Mouse (Mus musculus): ENCODE measurements around the gene Qtrt2. TPM values are rescaled to one million over a fixed set of nuclear protein-coding genes. Genes with fewer than 3 reads are reported as not detected.

Qtrt2 gene
- total RNA-seq (2022): 1 to 10 TPM; 6.4 to 8.8 (median 7.4) TPM

- no peak for DNase-seq (ENCODE audit: low spot score in 2 of 2)
Observed at GRCm38 (mm10) chr16:43926341-43926859, at the start of gene Qtrt2. TSS of gene Qtrt2 (minus strand) at chr16:43926809.

- peak; percentile 19 to 27 for DNase-seq (ENCODE audit: low spot score in 2 of 2)
Observed at GRCm38 (mm10) chr16:43973606-43974220, 47.1 kb upstream of the Qtrt2 start.

- no peak for DNase-seq (ENCODE audit: low spot score in 2 of 2)
Observed at GRCm38 (mm10) chr16:43973147-43973546, 46.5 kb upstream of the Qtrt2 start.

DNA sequence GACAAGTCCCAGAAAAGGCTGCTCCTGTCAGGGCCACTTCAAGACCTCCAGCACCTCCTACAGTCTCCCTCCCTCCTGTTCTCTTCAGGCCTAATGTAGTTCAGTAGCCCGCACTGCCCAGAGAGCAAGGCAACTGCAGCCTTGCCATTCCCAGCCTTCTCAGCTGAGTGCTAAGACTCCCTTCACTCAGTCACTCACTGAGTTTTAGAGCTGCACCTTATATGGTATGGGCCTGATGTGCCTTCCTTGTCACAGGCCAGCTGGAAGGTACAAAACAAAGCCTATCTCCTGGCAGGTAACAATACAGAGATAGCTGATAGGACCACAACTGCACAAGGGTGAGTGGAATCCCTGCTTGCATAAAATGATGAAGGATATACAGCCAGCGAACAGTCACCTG is 45.8 kb upstream of the Qtrt2 start:
- DNase-seq (ENCODE audit: low spot score in 2 of 2): no peak

DNA sequence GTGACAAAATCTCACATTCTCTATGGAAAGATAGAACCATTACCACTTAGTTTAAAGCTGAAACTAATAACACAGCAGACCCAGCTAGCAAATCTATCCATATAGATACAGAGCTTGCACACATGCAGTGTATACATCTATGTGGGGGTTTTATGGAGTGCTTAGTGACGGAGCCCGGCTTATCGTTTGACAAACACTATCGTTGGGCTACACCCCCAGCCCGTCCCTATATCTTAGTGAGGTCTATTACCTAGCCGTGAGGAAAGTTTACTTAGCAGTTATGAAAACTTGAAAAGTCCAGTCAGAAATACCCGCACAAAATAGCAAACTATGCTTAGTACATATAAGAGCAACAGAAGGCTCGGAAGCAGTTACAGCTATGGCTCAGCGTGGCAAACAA is 45.1 kb upstream of the Qtrt2 start:
- no peak for DNase-seq (ENCODE audit: low spot score in 2 of 2)

GRCm38 (mm10) chr16:43971189-43971588 is 44.6 kb upstream of the Qtrt2 start:
- DNase-seq (ENCODE audit: low spot score in 2 of 2): no peak

- no peak for DNase-seq (ENCODE audit: low spot score in 2 of 2)
Observed at GRCm38 (mm10) chr16:43970426-43970825, 43.8 kb upstream of the Qtrt2 start.

GRCm38 (mm10) chr16:43965781-43966389 is 39.3 kb upstream of the Qtrt2 start:
- no peak for DNase-seq (ENCODE audit: low spot score in 2 of 2)

- no peak for DNase-seq (ENCODE audit: low spot score in 2 of 2)
Observed at GRCm38 (mm10) chr16:43963780-43964179, 37.2 kb upstream of the Qtrt2 start.

DNA sequence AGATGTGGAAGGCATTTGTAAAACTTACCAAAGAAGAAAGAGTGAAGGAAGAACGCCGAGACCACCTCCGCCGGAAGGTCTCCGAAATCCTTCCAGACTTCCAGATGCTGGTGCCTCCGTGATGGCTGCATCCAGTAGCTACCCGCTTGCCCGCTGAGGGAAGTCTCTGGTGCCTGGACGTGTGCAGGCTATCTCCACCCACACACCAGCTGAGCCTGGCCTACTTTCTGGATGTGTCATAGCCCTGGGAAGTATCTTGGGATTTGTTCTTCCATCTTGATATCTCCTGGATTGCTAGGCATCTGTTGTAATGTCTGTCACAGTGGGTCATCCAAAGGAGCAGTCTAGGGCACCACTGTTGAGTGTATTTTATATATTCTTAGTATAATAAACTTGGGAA is 36.7 kb upstream of the Qtrt2 start:
- DNase-seq (ENCODE audit: low spot score in 2 of 2): no peak

- no peak for DNase-seq (ENCODE audit: low spot score in 2 of 2)
Observed at GRCm38 (mm10) chr16:43958038-43958437, 31.4 kb upstream of the Qtrt2 start.

GRCm38 (mm10) chr16:43954913-43955312 is 28.3 kb upstream of the Qtrt2 start:
- no peak for DNase-seq (ENCODE audit: low spot score in 2 of 2)

- DNase-seq (ENCODE audit: low spot score in 2 of 2): no peak
Observed at GRCm38 (mm10) chr16:43951591-43951990, 25.0 kb upstream of the Qtrt2 start.

DNA sequence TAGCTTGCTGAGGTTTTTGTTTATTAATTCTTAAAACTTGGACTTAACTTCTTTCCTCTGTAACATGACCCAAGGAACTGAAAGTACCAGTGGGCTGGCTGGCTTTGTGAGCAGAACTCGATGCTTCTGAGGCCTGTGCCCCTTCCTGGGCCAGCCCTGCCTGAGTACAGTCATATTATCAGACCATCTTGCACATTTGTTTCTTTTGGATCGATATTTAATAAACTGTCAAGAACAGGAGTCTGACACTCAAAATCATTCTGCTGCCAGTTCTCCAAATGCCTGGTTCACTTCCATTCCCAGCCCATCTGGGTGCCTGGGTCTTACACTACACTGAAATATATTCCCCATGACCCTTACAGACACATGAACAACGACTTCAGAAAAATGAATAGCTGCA is 19.3 kb upstream of the Qtrt2 start:
- DNase-seq (ENCODE audit: low spot score in 2 of 2): no peak

GRCm38 (mm10) chr16:43945351-43945750 is 18.7 kb upstream of the Qtrt2 start:
- no peak for DNase-seq (ENCODE audit: low spot score in 2 of 2)

DNA sequence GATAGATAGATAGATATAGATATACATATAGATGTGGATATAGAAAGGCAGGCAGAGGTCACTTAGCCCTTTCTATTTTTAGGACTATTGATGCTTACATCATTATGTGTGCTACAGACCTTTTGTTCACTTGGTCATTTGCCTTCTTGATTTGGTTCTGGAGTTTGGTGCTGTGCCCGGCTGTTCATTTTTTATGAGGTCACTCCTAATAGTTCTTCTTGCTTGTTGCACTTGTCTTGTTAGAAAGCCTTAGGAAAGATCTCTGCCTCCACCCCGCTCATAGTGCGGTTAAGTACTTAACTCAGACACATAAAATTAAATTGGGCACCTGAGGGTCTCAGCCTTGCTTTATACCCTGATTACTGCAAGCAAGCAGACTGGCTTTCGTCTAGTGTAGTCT is 14.2 kb upstream of the Qtrt2 start:
- no peak for DNase-seq (ENCODE audit: low spot score in 2 of 2)

GRCm38 (mm10) chr16:43935892-43936291 is 9.3 kb upstream of the Qtrt2 start:
- DNase-seq (ENCODE audit: low spot score in 2 of 2): no peak

DNA sequence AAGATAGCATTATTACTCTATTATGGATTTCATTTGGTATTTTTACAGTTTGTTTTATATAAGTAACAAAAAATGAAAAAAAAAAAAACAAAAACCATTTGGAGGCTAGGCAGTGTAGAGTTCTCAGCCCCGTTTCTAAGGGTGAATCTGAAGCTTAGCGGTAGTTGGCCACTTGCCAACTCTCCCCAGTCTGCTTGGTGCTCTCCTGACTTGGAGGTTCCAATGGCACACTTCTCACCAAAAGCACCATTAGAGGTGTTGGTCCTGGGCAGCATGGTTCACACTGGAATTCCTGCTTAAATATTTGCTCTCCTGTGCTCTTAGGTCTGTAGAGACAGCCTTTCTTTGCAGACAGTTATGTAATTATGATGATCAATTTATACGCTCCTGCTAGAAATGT is 8.8 kb upstream of the Qtrt2 start:
- DNase-seq (ENCODE audit: low spot score in 2 of 2): no peak

- no peak for DNase-seq (ENCODE audit: low spot score in 2 of 2)
Observed at GRCm38 (mm10) chr16:43934856-43935255, 8.2 kb upstream of the Qtrt2 start.

DNA sequence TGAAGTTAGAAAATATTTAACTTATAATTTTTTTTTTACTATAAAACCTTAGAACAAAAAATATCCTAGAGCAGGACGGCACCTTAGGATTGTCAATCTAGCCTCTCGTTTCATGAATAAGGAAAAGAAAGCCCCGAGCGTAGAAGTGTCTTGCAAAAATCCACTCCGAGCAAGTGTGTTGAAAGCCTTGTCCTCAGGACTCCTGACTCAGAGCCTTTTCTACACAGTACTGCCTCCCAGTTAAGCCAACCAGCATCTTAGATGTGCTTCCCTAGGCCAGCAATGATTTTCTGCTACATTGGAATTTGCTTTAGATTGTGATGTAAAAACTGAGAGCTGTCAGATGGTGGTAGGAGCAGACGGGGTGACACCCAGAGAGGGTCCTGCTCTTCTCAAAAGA is 6.4 kb upstream of the Qtrt2 start:
- DNase-seq (ENCODE audit: low spot score in 2 of 2): no peak

DNA sequence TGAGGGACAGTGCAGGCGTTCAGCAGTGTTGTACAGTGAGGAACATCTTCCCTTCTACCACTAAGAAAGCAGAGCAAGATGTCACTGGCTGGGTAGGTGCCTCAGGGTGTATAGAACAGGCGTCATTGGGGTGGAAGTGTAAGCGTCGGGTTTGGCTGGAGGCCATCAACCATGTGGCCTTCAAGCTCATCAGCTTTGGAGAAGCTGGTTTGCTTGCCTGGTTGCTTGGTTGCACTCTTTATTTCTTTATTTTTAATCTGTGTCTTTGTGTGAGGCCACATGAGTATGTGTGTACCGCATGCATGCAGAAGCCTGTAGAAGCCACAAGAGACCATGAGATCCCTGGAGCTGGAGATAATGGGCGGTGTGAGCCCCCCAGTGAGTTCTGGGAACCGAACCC is 5.7 kb upstream of the Qtrt2 start:
- no peak for DNase-seq (ENCODE audit: low spot score in 2 of 2)

- DNase-seq (ENCODE audit: low spot score in 2 of 2): no peak
Observed at GRCm38 (mm10) chr16:43931502-43931901, 4.9 kb upstream of the Qtrt2 start.

- DNase-seq (ENCODE audit: low spot score in 2 of 2): no peak
Observed at GRCm38 (mm10) chr16:43930577-43930976, 4.0 kb upstream of the Qtrt2 start.
